Mouse (Mus musculus): ENCODE results near the gene Plscr3.

GRCm38 (mm10) chr11:69854680-69855079 lies 8.5 kb downstream of the Plscr3 start:
- TF ChIP-seq ZMIZ1 (IDR thresholded peaks at IDR 0.05; ENCODE audit: low read depth, low read length) (no peak), CTCF (conservative IDR thresholded peaks at IDR 0.05 in 1 of 2, IDR thresholded peaks at IDR 0.05 in 1 of 2; ENCODE audit: low read depth in 2 of 2, low read length in 2 of 2) (no peak), POLR2A (IDR thresholded peaks at IDR 0.05; ENCODE audit: low read depth, low read length) (no peak), NRF1 (IDR thresholded peaks at IDR 0.05; ENCODE audit: low read depth, low read length) (no peak), EP300 (IDR thresholded peaks at IDR 0.05; ENCODE audit: low read length) (no peak), RAD21 (IDR thresholded peaks at IDR 0.05; ENCODE audit: low read depth, low read length) (no peak), CHD1 (IDR thresholded peaks at IDR 0.05; ENCODE audit: low read depth, low read length) (no peak)
